Mouse (Mus musculus) A20 (cell line): ENCODE results near the gene Helz.
"Not testable (repeated sequence)": the region's sequence is repeated elsewhere in the genome, so short reads cannot be mapped to it uniquely, and the experiment has no call there.

ENCODE experiments used
- DNase-seq: peaks from one replicate; pipeline ENCODE4 v3.0.0-alpha.2; 2011; ENCODE audit warnings: low read depth, low spot score

The Helz gene

GRCm38 (mm10) chr11:107548204-107548975 lies 660 bp downstream of the Helz start:
- DNase-seq = peak; percentile 54

DNA sequence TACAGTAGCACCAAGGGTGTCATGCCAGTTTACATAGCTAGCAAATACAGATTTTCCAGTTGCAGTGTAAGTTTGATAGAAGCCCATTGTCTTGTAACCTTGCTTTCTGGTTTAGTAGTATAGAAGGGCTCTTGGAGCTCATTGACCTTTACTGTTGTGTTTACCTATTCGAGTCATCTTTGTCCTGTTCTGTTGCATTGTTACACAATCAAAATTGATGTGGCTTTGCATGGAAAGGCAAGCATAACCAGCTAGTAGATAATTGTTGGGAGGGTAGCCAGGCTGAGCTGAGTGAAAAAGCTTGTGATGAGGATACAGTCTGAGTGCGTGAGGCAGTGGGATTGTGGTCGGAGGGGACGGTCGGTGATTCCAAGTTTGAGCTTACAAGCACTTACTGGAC lies 12.1 kb downstream of the Helz start:
- no peak for DNase-seq

- DNase-seq = peak; percentile 54
Measured at GRCm38 (mm10) chr11:107567431-107567830, 19.7 kb downstream of the Helz start.

- DNase-seq = peak; percentile 57
Measured at GRCm38 (mm10) chr11:107568466-107568995, 20.8 kb downstream of the Helz start.

GRCm38 (mm10) chr11:107570891-107571290 lies 23.2 kb downstream of the Helz start:
- DNase-seq = not testable (repeated sequence)

DNA sequence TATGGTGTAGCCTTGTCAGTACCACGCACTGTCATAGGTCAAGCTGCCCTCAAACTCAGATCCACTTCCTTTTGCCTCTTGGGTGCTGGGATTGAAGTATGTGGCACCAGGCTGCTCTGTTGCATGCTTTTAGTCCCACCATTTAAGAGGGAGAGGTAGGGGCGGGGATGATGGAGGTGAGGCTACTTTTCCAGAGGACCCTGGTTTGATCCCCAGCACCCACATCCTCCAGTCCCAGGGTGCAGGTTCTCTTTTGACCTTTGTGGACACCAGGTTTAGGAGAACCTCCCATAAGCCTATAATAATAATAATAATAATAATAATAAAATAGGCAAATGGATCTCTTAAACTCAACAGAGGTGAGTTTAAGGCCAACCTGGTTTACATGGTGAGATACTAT lies 23.6 kb downstream of the Helz start:
- no peak for DNase-seq

DNA sequence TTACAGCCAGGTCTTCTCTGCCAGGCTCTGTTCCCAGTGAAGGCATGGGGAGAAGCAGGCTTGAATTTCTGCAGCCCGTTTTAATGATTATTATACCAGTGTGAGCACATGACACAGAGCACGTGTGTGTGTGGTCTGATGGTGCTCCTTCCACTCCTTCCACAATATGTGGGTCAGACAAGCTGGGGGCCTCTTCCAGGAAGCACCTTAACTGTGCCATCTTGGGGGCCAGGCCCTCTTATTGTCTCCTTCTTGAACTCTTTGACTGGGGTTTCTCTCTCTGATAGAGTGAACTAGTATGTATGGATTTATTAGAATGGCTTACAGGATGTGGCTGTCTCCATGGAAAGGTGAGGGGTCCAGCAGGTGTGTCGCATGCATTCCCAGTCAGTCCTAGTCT lies 24.8 kb downstream of the Helz start:
- DNase-seq = no peak

DNA sequence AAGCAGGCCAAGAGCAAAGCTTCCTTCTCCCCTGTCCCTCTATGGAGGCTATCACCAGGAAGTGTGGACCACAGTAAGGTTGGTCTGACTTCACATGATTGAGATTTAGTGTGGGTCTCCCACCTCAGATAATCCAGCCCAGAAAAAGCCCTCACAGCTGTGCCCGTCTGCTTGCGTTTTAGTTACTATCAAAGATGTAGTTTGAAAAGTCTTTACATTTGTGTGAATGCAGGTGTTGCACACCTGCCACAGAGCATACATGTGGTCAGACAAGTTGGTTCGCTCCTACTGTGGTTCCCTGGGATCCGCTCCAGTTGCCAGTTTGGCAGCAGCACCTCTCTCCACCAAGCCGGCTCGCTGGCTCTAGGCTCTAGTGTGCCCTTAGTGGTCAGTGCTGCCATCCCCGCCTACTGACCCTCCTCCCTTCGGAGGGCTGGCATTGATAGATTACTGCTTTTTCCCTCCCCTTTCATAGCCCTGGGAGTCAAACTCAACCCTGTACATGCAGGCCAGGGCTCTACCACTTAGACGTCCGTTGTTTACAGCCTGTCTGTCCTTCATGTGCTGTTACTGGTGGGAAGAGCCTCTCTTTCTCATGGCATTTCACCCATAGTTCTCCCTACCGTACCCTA lies 25.4 kb downstream of the Helz start:
- DNase-seq = no peak

DNA sequence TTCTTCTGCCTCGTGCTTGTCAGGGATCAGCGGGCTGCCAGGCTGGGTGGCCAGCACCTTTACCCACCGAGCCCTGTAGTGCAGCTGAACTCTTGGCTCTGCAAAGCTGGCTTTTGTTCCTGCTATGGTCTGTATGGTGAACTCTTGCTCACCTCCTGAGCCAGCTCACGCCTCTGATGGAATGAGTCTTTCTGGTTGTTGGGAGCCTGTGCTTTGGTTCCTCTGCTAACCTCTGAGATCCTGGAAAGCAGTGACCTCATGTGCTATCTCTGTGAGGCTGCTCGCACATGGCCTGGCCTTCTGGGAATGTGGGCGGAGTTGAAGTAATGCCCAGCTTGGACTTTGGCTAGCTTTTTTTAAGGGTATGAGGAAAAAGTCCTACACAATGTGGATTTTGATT lies 26.1 kb downstream of the Helz start:
- DNase-seq = no peak

DNA sequence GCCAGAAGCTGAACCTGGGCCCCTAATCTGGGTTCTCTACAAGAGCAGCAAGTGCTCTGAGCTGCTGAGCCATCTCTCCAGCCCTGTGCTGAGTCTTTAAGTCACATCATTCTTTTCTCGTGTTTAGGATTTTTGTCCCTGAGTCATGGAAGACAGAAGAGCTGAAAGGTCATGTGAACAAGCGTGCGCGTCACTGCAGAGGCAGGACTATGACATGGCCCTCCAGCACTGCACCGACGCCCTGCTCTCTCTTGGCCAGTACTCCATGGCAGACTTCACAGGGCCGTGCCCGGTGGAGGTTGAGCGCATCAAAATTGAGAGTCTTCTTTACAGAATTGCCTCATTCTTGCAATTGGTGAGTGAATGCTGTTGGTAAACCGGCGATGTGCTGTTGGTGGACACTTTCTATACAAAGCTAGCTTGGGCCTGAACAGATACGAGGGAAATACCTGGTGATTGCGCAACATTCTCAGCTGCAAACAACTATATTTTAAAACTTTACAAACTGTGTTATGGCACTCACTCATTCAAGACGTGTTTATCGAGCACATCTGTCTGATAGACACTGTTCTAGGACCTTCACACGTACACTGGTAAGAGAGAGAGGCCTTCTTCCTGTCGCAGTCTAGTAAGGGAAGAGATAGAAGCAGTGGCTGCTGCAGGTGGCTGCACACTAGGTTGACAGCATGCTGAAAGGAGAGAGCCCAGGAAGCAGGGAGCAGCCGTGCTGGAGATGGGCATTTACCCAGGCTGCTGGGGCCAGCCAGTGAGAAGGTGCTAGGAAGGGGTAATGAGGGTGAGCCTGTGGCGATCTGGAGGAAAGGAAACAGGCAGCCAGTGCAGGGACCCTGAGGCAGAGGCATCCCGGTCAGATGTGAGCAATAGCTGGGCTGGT lies 27.3 kb downstream of the Helz start:
- no peak for DNase-seq

DNA sequence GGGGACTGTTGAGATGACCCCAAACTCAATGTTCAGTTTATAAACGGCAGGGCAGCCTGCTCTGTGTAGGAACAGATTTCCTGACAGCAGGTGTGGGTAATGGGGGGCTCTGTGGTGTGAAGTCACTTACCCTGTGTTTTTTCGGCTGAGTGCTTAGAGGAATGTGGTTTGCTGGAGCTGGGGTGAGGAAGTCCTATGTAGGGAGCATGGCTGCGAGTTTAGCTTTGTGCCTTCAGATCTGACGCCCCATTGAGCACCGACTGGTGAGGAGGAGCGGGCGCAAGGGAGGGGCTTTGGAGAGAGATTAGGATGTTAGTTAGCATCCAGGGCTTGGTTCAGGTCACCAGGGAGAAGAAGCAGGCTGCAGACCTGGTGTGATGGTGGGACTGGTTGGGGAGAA lies 28.5 kb downstream of the Helz start:
- no peak for DNase-seq

DNA sequence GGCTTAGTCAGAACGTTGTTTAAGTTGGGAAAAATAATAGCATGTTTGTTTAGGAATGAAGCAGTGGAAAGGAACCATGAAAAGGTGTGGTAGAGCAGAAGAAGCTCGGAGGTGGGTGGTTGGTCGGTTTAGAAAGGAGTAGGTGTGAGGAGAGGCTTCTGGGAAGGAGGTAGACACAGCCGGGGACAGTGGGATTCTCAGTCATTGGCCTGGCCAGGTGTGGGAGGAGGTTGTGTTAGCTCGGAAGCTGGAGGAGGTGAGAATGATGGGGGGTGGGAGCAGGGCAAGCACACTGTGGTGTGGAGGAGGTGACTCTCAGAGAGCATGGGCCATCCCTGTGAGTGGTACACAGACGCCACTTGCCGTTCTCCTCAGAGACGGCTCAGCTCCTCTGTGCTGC lies 29.7 kb downstream of the Helz start:
- DNase-seq = no peak

- DNase-seq = no peak
Measured at GRCm38 (mm10) chr11:107578226-107578625, 30.5 kb downstream of the Helz start.

DNA sequence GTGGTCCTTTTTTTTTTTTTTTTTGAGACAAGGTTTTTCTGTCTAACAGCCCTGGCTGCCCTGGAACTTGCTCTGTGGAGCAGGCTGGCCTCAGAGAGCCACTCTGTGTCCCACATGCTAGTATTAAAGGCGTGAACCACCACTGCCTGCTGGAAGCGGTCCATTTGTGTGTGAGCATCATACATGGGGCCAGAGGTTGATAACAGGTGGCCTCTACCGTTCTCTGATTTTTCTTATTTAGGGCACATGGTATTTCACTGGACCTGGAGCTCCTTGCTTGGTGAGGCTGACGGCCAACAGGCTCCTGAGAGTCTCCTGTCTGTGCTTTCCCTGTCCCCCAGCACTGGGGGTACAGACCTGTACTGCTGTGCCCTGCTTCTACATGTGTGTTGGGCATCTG lies 33.1 kb downstream of the Helz start:
- no peak for DNase-seq

- no peak for DNase-seq
Measured at GRCm38 (mm10) chr11:107584660-107585451, 37.1 kb downstream of the Helz start.

DNA sequence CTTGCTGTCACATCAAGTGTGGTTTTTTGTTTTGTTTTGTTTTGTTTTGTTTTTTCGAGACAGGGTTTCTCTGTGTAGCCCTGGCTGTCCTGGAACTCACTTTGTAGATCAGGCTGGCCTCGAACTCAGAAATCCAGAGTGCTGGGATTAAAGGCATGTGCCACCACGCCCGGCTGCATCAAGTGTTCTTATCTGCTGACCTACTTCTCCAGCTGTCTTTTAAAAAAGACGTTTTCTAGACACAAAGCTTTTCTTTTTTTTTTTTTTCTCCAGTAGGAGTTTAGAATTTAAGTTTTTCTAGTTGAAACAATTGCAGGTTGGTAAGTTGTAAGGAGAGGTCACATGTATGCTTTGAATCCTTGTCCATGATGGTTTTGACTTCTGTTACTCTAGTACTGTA lies 38.4 kb downstream of the Helz start:
- not testable (repeated sequence) for DNase-seq

- no peak for DNase-seq
Measured at GRCm38 (mm10) chr11:107587141-107587540, 39.4 kb downstream of the Helz start.

- no peak for DNase-seq
Measured at GRCm38 (mm10) chr11:107592575-107592974, 44.8 kb downstream of the Helz start.

GRCm38 (mm10) chr11:107597381-107597780 lies 49.7 kb downstream of the Helz start:
- no peak for DNase-seq

- no peak for DNase-seq
Measured at GRCm38 (mm10) chr11:107605694-107606093, 58.0 kb downstream of the Helz start.

- DNase-seq = no peak
Measured at GRCm38 (mm10) chr11:107613906-107614305, 66.2 kb downstream of the Helz start.
